Mouse (Mus musculus): ENCODE data around the gene Gm15737.

DNA sequence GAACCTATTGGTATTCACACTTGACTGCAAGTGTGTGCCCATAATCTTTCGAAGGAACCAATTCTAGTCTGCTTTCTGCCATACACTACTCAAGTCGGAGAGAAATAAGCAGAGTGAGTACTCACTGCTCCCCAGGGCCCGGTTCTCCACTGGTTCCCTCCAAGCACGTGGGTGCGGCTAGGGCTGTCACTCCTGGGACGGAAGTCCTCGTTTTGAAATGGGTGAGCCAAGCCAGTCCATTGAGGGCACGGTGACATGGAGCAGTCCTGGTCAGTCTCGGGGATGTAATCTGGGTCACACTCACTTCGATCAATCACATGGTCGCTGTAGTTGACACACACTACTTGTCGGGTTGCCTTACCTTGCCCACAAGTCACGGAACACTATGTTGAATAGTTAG lies 11.4 kb upstream of the Gm15737 start:
- TF ChIP-seq CTCF (IDR thresholded peaks at IDR 0.05; ENCODE audit: insufficient read depth, low read depth, low read length) = no peak
- TF ChIP-seq POLR2A (IDR thresholded peaks at IDR 0.05; ENCODE audit: insufficient read depth, low read depth, low read length) = no peak

Data from olfactory bulb, adult 2 months (tissue).